Mouse (Mus musculus) activated CD4-positive, CD25-positive, alpha-beta regulatory T cell (primary cell): Measurements from ENCODE around the gene Arl14ep. TPM values are rescaled to one million over a fixed set of nuclear protein-coding genes. Genes with fewer than 3 reads are reported as not detected.

ENCODE experiments used
- polyA plus RNA-seq, 2 experiments: library from polyadenylated mRNA; unstranded; fragments of 100-300 nt; shearing (Covaris generic); gene quantifications; one replicate each; pipeline ENCODE4 v1.2.1; 2017

Arl14ep gene
- 10 to 100 TPM; 18.0 to 18.2 TPM for polyA plus RNA-seq

DNA sequence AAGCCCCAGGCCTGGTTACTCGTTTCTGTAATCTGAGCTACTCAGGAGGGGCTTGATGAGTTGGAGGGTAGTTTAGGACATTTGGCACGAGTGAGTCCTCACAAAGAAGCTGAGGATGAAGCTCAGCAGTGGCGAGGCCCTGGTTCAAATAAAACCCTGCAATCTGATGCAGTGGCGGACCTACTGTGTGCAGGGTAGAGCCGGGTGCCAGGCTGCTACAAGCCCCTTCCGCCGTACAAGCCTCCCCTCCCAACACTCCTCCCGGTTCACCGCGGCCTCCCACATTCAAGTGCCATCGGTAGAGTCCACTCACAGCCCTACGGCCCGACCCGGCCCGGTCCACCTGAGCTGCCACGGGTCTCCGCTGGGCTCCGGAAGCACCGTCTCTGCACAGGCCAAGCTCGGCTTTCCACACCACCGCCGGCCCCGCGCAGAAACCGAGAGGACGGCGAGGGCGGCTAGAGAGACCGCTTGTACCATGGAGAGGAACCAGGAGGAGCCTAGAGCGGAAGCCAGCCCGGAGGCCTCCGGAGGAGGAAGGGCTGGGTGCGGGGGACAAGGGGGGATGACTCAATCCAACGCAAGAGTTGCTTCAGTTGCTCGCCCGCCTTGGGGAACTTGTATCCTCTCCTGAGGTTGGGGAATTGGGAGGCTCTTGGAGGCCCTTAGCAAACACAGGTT lies at the start of gene Arl14ep:
TSS of gene Arl14ep (minus strand) at position 466 of the 681 bp plus-strand sequence.

Other genes with a start within 250 kb of the Arl14ep start
- not detected for gene Fshb, start 85.2 kb upstream of the Arl14ep start, polyA plus RNA-seq